Mouse (Mus musculus) limb, embryonic 13.5 days (tissue): Measurements from ENCODE around the gene Hoxd4. TPM values are rescaled to one million over a fixed set of nuclear protein-coding genes. Genes with fewer than 3 reads are reported as not detected.
A peak's percentile ranks its signal among the peaks of the same experiment; 100 is the strongest.

Experiments used
- ATAC-seq: fragments of 200-750 bp; cut with Nextera tagmentation; 2 replicates; pipeline ENCODE4 v1.8.0; 2017; ENCODE audit warnings: low read depth, moderate number of reproducible peaks, moderate TSS enrichment; ENCODE audit not compliant: low FRiP score
- H3K27ac ChIP-seq: fragments of 300-500 bp; sonication (generic); 2 replicates; pipeline ENCODE4 v1.5.1; 2015; ENCODE audit warnings: inconsistent platforms, mild to moderate bottlenecking, moderate library complexity
- H3K27me3 ChIP-seq: fragments of 300-500 bp; sonication (generic); 2 replicates; pipeline ENCODE4 v1.6.1; 2015; ENCODE audit warnings: mild to moderate bottlenecking, inconsistent platforms
- H3K36me3 ChIP-seq: fragments of 300-500 bp; sonication (generic); 2 replicates; pipeline ENCODE4 v1.6.1; 2015; ENCODE audit warnings: inconsistent platforms, mild to moderate bottlenecking, moderate library complexity
- H3K4me1 ChIP-seq: fragments of 300-500 bp; sonication (generic); 2 replicates; pipeline ENCODE4 v1.6.1; 2015; ENCODE audit warnings: inconsistent platforms
- H3K4me2 ChIP-seq: fragments of 300-500 bp; sonication (generic); replicated peaks from 2 replicates; pipeline ENCODE4 v1.6.1; 2015; ENCODE audit warnings: inconsistent platforms, mild to moderate bottlenecking, moderate library complexity
- H3K4me3 ChIP-seq: fragments of 300-500 bp; sonication (generic); 2 replicates; pipeline ENCODE4 v1.5.1; 2015; ENCODE audit warnings: moderate library complexity, mild to moderate bottlenecking, inconsistent platforms
- H3K9ac ChIP-seq: fragments of 300-500 bp; sonication (generic); 2 replicates; pipeline ENCODE4 v1.6.1; 2015; ENCODE audit warnings: mild to moderate bottlenecking, inconsistent platforms
- H3K9me3 ChIP-seq: fragments of 300-500 bp; sonication (generic); 2 replicates; pipeline ENCODE4 v1.6.1; 2016; ENCODE audit warnings: inconsistent platforms
- WGBS: fragments of 180-500 bp; shearing (Covaris S2); methylation state at CpG from one replicate; pipeline ENCODE4 v1.1.7; 2015; 5-methylcytosine and 5-hydroxymethylcytosine counted together
- polyA plus RNA-seq: library from polyadenylated mRNA; unstranded; fragments of >200 nt; fragmentation: Nextera tagmentation; extraction: Ambion mirVana; gene quantifications from 2 replicates; pipeline ENCODE4 v1.2.1, GENCODE M21; 2015

Gene Hoxd4
- polyA plus RNA-seq, 1 experiment from 2014 or later: 0.55 TPM

DNA sequence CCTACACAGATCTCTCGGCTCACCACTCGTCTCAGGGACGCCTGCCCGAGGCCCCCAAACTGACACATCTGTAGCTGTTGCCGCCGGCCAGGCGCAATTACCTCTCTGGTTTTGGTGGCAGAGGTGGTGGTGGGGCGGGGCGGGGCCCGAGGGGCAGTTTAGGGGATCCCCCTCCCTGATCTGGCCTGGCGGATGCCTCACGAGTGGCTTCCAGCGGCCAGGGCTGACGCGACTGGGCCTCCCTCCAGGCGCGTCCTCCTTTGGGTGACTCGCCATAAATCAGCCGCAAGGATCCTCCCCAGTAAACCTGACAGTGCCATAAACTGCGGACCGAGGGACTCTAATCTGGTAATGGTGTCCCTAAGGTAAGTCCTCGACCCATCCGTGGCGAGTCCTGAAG is 35.3 kb downstream of the Hoxd4 start:
- Histone ChIP-seq H3K36me3 (no peaks in the 10 kb centered on the region), H3K4me2 (peak overlapping the region; percentile 41), H3K27ac (no peak overlapping the region), H3K27me3 (peaks cover 99% of the 10 kb centered on the region), H3K9me3 (no peaks in the 10 kb centered on the region), H3K4me1 (peaks cover 21% of the 10 kb centered on the region), H3K9ac (no peak overlapping the region), H3K4me3 (peak overlapping the region; percentile 25; the same call in 1 of the 2 replicates)
- 6% methylated on average over 24 of the region's 24 CpGs for WGBS
- no peak for ATAC-seq

GRCm38 (mm10) chr2:74747661-74748141 is 36.0 kb downstream of the Hoxd4 start:
- peaks cover 26% of the 10 kb centered on the region for H3K4me1 ChIP-seq
- H3K4me3 ChIP-seq: no peak overlapping the region
- WGBS: 19% methylated on average over 11 of the region's 11 CpGs

GRCm38 (mm10) chr2:74748436-74748995 is 36.8 kb downstream of the Hoxd4 start:
- Histone ChIP-seq H3K4me3 (no peak overlapping the region), H3K4me2 (no peak overlapping the region), H3K36me3 (no peaks in the 10 kb centered on the region), H3K27ac (no peak overlapping the region), H3K4me1 (peaks cover 33% of the 10 kb centered on the region), H3K9ac (no peak overlapping the region), H3K9me3 (no peaks in the 10 kb centered on the region), H3K27me3 (peaks cover 100% of the 10 kb centered on the region)
- WGBS: 18% methylated on average over 9 of the region's 9 CpGs
- ATAC-seq: no peak

More at GRCm38 (mm10) chr2:74747661-74748141, 36.0 kb downstream of the Hoxd4 start:
- Histone ChIP-seq H3K9ac (no peak overlapping the region), H3K4me2 (no peak overlapping the region), H3K9me3 (no peaks in the 10 kb centered on the region), H3K27me3 (peaks cover 99% of the 10 kb centered on the region), H3K36me3 (no peaks in the 10 kb centered on the region), H3K27ac (no peak overlapping the region)
- no peak for ATAC-seq

- Histone ChIP-seq H3K9me3 (no peaks in the 10 kb centered on the region), H3K9ac (peak overlapping the region; percentile 36; the same call in 1 of the 2 replicates), H3K36me3 (no peaks in the 10 kb centered on the region), H3K27ac (no peak overlapping the region), H3K4me3 (peak overlapping the region; percentile 37), H3K4me2 (peak overlapping the region; percentile 67), H3K27me3 (peaks cover 100% of the 10 kb centered on the region), H3K4me1 (peaks cover 33% of the 10 kb centered on the region)
- under 1% methylated on average over 47 of the region's 47 CpGs for WGBS
- peak; percentile 18; the same call in 1 of the 2 replicates for ATAC-seq
Measured at GRCm38 (mm10) chr2:74749337-74750121, 37.8 kb downstream of the Hoxd4 start.

DNA sequence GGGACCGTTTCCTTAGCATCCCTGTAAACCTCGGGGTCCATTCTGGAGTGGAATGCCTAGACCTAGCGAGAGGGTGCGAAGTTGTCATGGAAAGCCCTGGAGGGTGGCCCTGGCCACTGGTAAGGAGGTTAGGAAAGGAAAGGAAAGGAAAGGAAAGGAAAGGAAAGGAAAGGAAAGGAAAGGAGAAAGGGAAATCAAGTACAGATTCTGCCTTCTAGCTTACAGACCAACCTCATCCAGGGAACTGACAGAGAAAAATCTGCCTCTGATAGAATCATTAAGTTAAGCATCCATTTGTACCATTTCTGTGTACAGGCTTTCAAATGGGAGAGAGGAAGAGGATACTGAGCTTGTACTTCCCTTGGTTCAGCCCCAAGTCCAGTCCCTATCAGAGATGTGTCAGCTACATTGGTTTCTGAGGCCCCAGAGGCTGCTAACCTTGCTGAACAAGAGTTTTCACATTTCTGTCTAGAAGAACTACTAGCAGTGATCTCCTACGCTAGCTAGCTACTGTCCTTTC is 39.1 kb downstream of the Hoxd4 start:
- Histone ChIP-seq H3K9me3 (no peaks in the 10 kb centered on the region), H3K4me1 (peaks cover 33% of the 10 kb centered on the region), H3K27me3 (peaks cover 100% of the 10 kb centered on the region), H3K9ac (no peak overlapping the region), H3K4me3 (no peak overlapping the region), H3K36me3 (no peaks in the 10 kb centered on the region), H3K27ac (no peak overlapping the region), H3K4me2 (no peak overlapping the region)
- no peak for ATAC-seq
- 53% methylated on average over 5 of the region's 5 CpGs for WGBS

DNA sequence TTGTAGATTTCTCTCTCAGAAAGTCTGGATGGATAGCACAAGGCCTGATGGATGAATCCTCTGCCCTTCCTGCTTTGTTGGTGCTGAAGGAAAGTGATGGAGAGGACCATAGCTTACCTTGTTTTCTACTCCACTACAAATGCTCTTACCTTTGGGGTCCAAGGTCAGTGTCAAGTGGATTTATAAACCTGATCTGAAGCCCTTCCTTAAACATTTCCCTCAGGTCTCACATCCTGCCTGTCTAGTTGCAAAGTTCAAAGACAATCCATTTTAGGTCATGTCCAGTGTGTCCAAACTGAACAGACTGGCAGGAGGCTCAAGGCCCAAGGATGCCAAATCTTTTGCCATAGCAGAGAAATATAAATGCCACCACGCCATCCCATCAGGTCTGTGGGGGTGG is 40.1 kb downstream of the Hoxd4 start:
- H3K9ac ChIP-seq: no peak overlapping the region
- H3K9me3 ChIP-seq: no peaks in the 10 kb centered on the region
- H3K4me1 ChIP-seq: peaks cover 26% of the 10 kb centered on the region
- 88% methylated on average over 1 of the region's 1 CpGs for WGBS
- H3K27me3 ChIP-seq: peaks cover 98% of the 10 kb centered on the region
- ATAC-seq: no peak
- no peak overlapping the region for H3K4me2 ChIP-seq
- no peaks in the 10 kb centered on the region for H3K36me3 ChIP-seq
- H3K4me3 ChIP-seq: no peak overlapping the region
- no peak overlapping the region for H3K27ac ChIP-seq

GRCm38 (mm10) chr2:74752431-74753174 is 40.9 kb downstream of the Hoxd4 start:
- Histone ChIP-seq H3K9ac (peak overlapping the region; percentile 61), H3K4me1 (peaks cover 25% of the 10 kb centered on the region), H3K27me3 (peaks cover 96% of the 10 kb centered on the region), H3K4me2 (peak overlapping the region; percentile 66), H3K9me3 (no peaks in the 10 kb centered on the region), H3K27ac (no peak overlapping the region), H3K4me3 (peak overlapping the region; percentile 41), H3K36me3 (no peaks in the 10 kb centered on the region)
- ATAC-seq: no peak
- WGBS: 4% methylated on average over 44 of the region's 45 CpGs

GRCm38 (mm10) chr2:74753175-74753523 is 41.4 kb downstream of the Hoxd4 start:
- Histone ChIP-seq H3K9me3 (no peaks in the 10 kb centered on the region), H3K4me1 (peaks cover 25% of the 10 kb centered on the region), H3K36me3 (no peaks in the 10 kb centered on the region), H3K4me3 (peak overlapping the region; percentile 41), H3K9ac (peak overlapping the region; percentile 61), H3K27me3 (peaks cover 96% of the 10 kb centered on the region), H3K4me2 (peak overlapping the region; percentile 66), H3K27ac (no peak overlapping the region)
- WGBS: under 1% methylated on average over 25 of the region's 25 CpGs
- 0 out of 2 replicates have a peak, but pooled peaks have one; percentile 11 for ATAC-seq

DNA sequence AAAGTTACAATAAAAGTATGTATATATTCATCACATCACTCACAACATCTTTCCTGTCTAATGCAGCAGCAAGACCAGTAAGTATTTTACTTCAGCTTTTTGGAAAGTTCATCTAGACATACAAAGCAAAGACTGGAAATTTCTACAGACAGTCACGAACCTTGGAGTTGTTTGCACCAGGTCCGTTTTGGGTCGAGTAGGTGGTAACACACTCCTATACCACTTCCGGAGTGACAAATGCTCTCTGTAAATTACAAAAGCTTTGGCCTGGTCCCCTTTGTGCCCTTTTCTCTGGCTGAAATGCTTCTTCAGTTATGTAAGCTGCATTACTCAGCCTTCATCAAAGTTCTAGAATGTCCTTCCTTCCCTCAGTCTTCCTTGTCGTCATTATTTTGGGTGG is 42.0 kb downstream of the Hoxd4 start:
- Histone ChIP-seq H3K27me3 (peaks cover 96% of the 10 kb centered on the region), H3K27ac (no peak overlapping the region), H3K4me1 (peaks cover 25% of the 10 kb centered on the region), H3K36me3 (no peaks in the 10 kb centered on the region), H3K4me3 (no peak overlapping the region), H3K9ac (no peak overlapping the region), H3K9me3 (no peaks in the 10 kb centered on the region), H3K4me2 (peak overlapping the region; percentile 66; the same call in 1 of the 2 replicates)
- ATAC-seq: no peak
- 34% methylated on average over 5 of the region's 5 CpGs for WGBS

- Histone ChIP-seq H3K4me2 (no peak overlapping the region), H3K4me1 (peaks cover 20% of the 10 kb centered on the region), H3K27me3 (peaks cover 90% of the 10 kb centered on the region), H3K9me3 (no peaks in the 10 kb centered on the region), H3K27ac (no peak overlapping the region), H3K4me3 (no peak overlapping the region), H3K36me3 (no peaks in the 10 kb centered on the region), H3K9ac (no peak overlapping the region)
- no peak for ATAC-seq
- WGBS: 4% methylated on average over 1 of the region's 1 CpGs
Measured at GRCm38 (mm10) chr2:74760146-74760545, 48.4 kb downstream of the Hoxd4 start.

GRCm38 (mm10) chr2:74761941-74762340 is 50.2 kb downstream of the Hoxd4 start:
- Histone ChIP-seq H3K4me3 (peak overlapping the region; percentile 54), H3K27me3 (peaks cover 92% of the 10 kb centered on the region), H3K36me3 (no peaks in the 10 kb centered on the region), H3K27ac (no peak overlapping the region), H3K4me1 (peaks cover 20% of the 10 kb centered on the region), H3K9me3 (no peaks in the 10 kb centered on the region), H3K4me2 (peak overlapping the region; percentile 95), H3K9ac (no peak overlapping the region)
- WGBS: 3% methylated on average over 13 of the region's 13 CpGs
- ATAC-seq: no peak
